Mouse (Mus musculus): ENCODE data around the gene Hist2h4. TPM values are rescaled to one million over a fixed set of nuclear protein-coding genes. Genes with fewer than 3 reads are reported as not detected.
"Not testable (repeated sequence)": the region's sequence is repeated elsewhere in the genome, so short reads cannot be mapped to it uniquely, and the experiment has no call there.

Gene Hist2h4
- polyA plus RNA-seq, 1 experiment from 2014 or later, result 5.8 TPM

GRCm38 (mm10) chr3:96251787-96252186, 11.3 kb downstream of the Hist2h4 start:
- Histone ChIP-seq H3K4me3 (ENCODE audit: low read depth, low read length) (no peak overlapping the region), H3K9me3 (ENCODE audit: control insufficient read depth, low read length) (no peaks in the 10 kb centered on the region), H3K36me3 (ENCODE audit: control insufficient read depth, insufficient read depth, low read length) (no peaks in the 10 kb centered on the region), H3K4me2 (replicated peaks; ENCODE audit: low read depth, low read length) (no peak overlapping the region), H3K27ac (ENCODE audit: low read depth, low read length) (no peak overlapping the region), H3K4me1 (replicated peaks; ENCODE audit: control insufficient read depth, insufficient read depth, low read length) (peaks cover 2% of the 10 kb centered on the region; the same call in 1 of the 2 replicates), H3K27me3 (ENCODE audit: control insufficient read depth, insufficient read depth, low read length) (no peaks in the 10 kb centered on the region), H3K9ac (ENCODE audit: low read depth, low read length) (no peak overlapping the region)
- no peak for DNase-seq (ENCODE audit: low spot score)
- 82% methylated on average over 3 of the region's 3 CpGs for WGBS
- no peak for ATAC-seq (ENCODE audit: low FRiP score)

- no peak overlapping the region for H3K4me2 ChIP-seq (replicated peaks; ENCODE audit: low read depth, low read length)
- H3K4me1 ChIP-seq (replicated peaks; ENCODE audit: control insufficient read depth, insufficient read depth, low read length), result peaks cover 2% of the 10 kb centered on the region; the same call in 1 of the 2 replicates
- ATAC-seq (ENCODE audit: low FRiP score), result no peak
- H3K9me3 ChIP-seq (ENCODE audit: control insufficient read depth, low read length), result no peaks in the 10 kb centered on the region
- DNase-seq (ENCODE audit: low spot score), result no peak
- no peak overlapping the region for H3K9ac ChIP-seq (ENCODE audit: low read depth, low read length)
- WGBS, result 90% methylated on average over 3 of the region's 3 CpGs
- no peaks in the 10 kb centered on the region for H3K36me3 ChIP-seq (ENCODE audit: control insufficient read depth, insufficient read depth, low read length)
- H3K27ac ChIP-seq (ENCODE audit: low read depth, low read length), result no peak overlapping the region
- H3K4me3 ChIP-seq (ENCODE audit: low read depth, low read length), result no peak overlapping the region
- no peaks in the 10 kb centered on the region for H3K27me3 ChIP-seq (ENCODE audit: control insufficient read depth, insufficient read depth, low read length)
These were observed 12.2 kb downstream of the Hist2h4 start for GRCm38 (mm10) chr3:96250890-96251289.

DNA sequence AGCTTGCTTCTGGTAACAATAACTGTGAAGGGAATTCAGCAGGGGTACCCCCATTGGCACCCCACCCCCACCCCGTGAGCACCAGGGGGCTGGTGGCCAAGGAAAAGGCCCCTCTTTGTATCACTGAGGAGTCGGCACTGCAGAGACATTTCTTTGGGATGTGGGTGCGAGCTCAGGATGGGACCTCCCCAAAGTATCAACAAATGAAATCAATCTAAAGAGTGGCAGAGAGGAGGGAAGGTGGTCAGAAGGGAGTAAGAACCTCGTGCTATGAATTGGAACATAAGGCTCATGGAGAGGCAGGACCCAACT, 14.1 kb downstream of the Hist2h4 start:
- ATAC-seq (ENCODE audit: low FRiP score) (no peak), DNase-seq (ENCODE audit: low spot score) (no peak)
- H3K36me3 ChIP-seq (ENCODE audit: control insufficient read depth, insufficient read depth, low read length), result no peaks in the 10 kb centered on the region
- H3K4me1 ChIP-seq (replicated peaks; ENCODE audit: control insufficient read depth, insufficient read depth, low read length), result peaks cover 4% of the 10 kb centered on the region; the same call in 1 of the 2 replicates
- no peak overlapping the region for H3K27ac ChIP-seq (ENCODE audit: low read depth, low read length)
- H3K4me2 ChIP-seq (replicated peaks; ENCODE audit: low read depth, low read length), result peak overlapping the region; percentile 11
- no peak overlapping the region for H3K9ac ChIP-seq (ENCODE audit: low read depth, low read length)
- no peaks in the 10 kb centered on the region for H3K9me3 ChIP-seq (ENCODE audit: control insufficient read depth, low read length)
- no peak overlapping the region for H3K4me3 ChIP-seq (ENCODE audit: low read depth, low read length)
- no peaks in the 10 kb centered on the region for H3K27me3 ChIP-seq (ENCODE audit: control insufficient read depth, insufficient read depth, low read length)
- 60% methylated on average over 4 of the region's 4 CpGs for WGBS

- 55% methylated on average over 6 of the region's 6 CpGs for WGBS
These were observed 14.7 kb downstream of the Hist2h4 start for GRCm38 (mm10) chr3:96248141-96249033.

GRCm38 (mm10) chr3:96247356-96248140, 15.6 kb downstream of the Hist2h4 start:
- ATAC-seq (ENCODE audit: low FRiP score), result no peak
- Histone ChIP-seq H3K27ac (ENCODE audit: low read depth, low read length) (peak overlapping the region; percentile 10; the same call in 1 of the 2 replicates), H3K27me3 (ENCODE audit: control insufficient read depth, insufficient read depth, low read length) (no peaks in the 10 kb centered on the region)

More at GRCm38 (mm10) chr3:96248141-96249033, 14.7 kb downstream of the Hist2h4 start:
- no peak overlapping the region for H3K9ac ChIP-seq (ENCODE audit: low read depth, low read length)
- H3K4me2 ChIP-seq (replicated peaks; ENCODE audit: low read depth, low read length), result peak overlapping the region; percentile 54
- DNase-seq (ENCODE audit: low spot score), result no peak
- H3K27me3 ChIP-seq (ENCODE audit: control insufficient read depth, insufficient read depth, low read length), result no peaks in the 10 kb centered on the region
- no peaks in the 10 kb centered on the region for H3K36me3 ChIP-seq (ENCODE audit: control insufficient read depth, insufficient read depth, low read length)
- no peak overlapping the region for H3K27ac ChIP-seq (ENCODE audit: low read depth, low read length)
- no peak for ATAC-seq (ENCODE audit: low FRiP score)
- peaks cover 4% of the 10 kb centered on the region; the same call in 1 of the 2 replicates for H3K4me1 ChIP-seq (replicated peaks; ENCODE audit: control insufficient read depth, insufficient read depth, low read length)
- no peaks in the 10 kb centered on the region for H3K9me3 ChIP-seq (ENCODE audit: control insufficient read depth, low read length)
- H3K4me3 ChIP-seq (ENCODE audit: low read depth, low read length), result peak overlapping the region; percentile 34

DNA sequence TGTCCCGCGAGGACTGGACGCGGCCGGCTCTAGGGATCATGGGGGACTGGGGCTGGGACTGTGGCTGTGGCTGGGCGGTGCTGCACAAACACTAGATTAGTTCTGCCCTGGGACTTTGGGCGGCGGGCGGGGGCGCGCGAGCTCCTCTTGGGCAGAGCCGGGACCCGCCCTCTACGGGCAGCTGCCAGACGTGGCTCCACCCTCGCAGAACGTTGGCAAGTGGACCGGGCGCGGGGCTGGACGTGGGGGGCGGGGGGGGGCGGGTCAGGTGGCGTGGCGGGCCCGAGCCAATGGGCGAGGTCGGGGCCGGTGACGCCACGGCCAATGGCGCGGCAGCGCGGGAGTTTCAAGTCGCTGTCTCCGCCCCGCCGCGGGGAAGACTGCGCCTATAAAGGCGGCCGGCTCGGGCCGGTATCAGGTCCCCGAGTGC, 16.7 kb downstream of the Hist2h4 start, which contains the start of gene Hist2h3c1:
Hist2h3c1 (plus strand) TSS at position 259 of the 430 bp plus-strand sequence.
- Histone ChIP-seq H3K9ac (ENCODE audit: low read depth, low read length) (peak within 1 kb of the TSS; percentile 55), H3K4me3 (ENCODE audit: low read depth, low read length) (peak within 1 kb of the TSS; percentile 34), H3K4me2 (replicated peaks; ENCODE audit: low read depth, low read length) (peak within 1 kb of the TSS; percentile 54), H3K27ac (ENCODE audit: low read depth, low read length) (peak within 1 kb of the TSS; percentile 10; the same call in 1 of the 2 replicates)
- WGBS, result no CpG with 5 or more reads among the region's 47 CpGs
- ATAC-seq (ENCODE audit: low FRiP score), result peak; percentile 94
- H3K9me3 ChIP-seq (ENCODE audit: control insufficient read depth, low read length); H3K36me3 ChIP-seq (ENCODE audit: control insufficient read depth, insufficient read depth, low read length); H3K4me1 ChIP-seq (replicated peaks; ENCODE audit: control insufficient read depth, insufficient read depth, low read length); H3K27me3 ChIP-seq (ENCODE audit: control insufficient read depth, insufficient read depth, low read length); DNase-seq (ENCODE audit: low spot score): not testable (repeated sequence)

More at GRCm38 (mm10) chr3:96247356-96248140, 15.6 kb downstream of the Hist2h4 start:
- Histone ChIP-seq H3K4me3 (ENCODE audit: low read depth, low read length) (peak overlapping the region; percentile 34), H3K4me1 (replicated peaks; ENCODE audit: control insufficient read depth, insufficient read depth, low read length) (peaks cover 4% of the 10 kb centered on the region; the same call in 1 of the 2 replicates), H3K36me3 (ENCODE audit: control insufficient read depth, insufficient read depth, low read length) (no peaks in the 10 kb centered on the region), H3K4me2 (replicated peaks; ENCODE audit: low read depth, low read length) (peak overlapping the region; percentile 54), H3K9ac (ENCODE audit: low read depth, low read length) (peak overlapping the region; percentile 55), H3K9me3 (ENCODE audit: control insufficient read depth, low read length) (no peaks in the 10 kb centered on the region)
- WGBS, result 3% methylated on average over 11 of the region's 11 CpGs
- DNase-seq (ENCODE audit: low spot score), result peak; percentile 43

DNA sequence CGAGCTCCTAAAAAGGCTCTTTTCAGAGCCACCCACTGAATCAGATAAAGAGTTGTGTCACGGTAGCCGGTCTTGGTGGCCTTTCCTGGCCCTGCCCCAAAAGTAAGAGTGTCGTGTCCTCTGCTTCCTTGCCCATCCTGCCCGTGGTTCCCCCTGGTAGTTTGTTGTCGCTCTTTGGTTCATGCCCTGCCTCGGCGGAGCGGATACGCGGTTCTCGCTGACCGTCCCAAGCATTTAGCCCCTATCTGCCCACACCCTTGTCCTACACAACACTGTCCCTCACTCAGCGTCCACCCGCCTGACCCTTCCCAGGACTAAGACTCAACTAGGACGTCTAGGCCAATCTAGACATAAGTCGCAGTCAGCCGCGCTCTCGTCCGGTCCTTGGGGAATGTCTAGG, 17.1 kb downstream of the Hist2h4 start:
- Histone ChIP-seq H3K4me2 (replicated peaks; ENCODE audit: low read depth, low read length) (peak overlapping the region; percentile 28; the same call in 1 of the 2 replicates), H3K4me3 (ENCODE audit: low read depth, low read length) (peak overlapping the region; percentile 19)
- not testable (repeated sequence) for H3K27ac ChIP-seq (ENCODE audit: low read depth, low read length); H3K9me3 ChIP-seq (ENCODE audit: control insufficient read depth, low read length); ATAC-seq (ENCODE audit: low FRiP score); H3K27me3 ChIP-seq (ENCODE audit: control insufficient read depth, insufficient read depth, low read length); H3K4me1 ChIP-seq (replicated peaks; ENCODE audit: control insufficient read depth, insufficient read depth, low read length); H3K9ac ChIP-seq (ENCODE audit: low read depth, low read length); H3K36me3 ChIP-seq (ENCODE audit: control insufficient read depth, insufficient read depth, low read length); DNase-seq (ENCODE audit: low spot score)
- 0% methylated on average over 10 of the region's 21 CpGs for WGBS

GRCm38 (mm10) chr3:96245003-96245886, 17.9 kb downstream of the Hist2h4 start, which contains the start of gene Hist2h2aa1:
Hist2h2aa1 (plus strand) TSS chr3:96245497.
- WGBS, result 0% methylated on average over 20 of the region's 88 CpGs
- Histone ChIP-seq H3K4me2 (replicated peaks; ENCODE audit: low read depth, low read length) (peak within 1 kb of the TSS; percentile 57), H3K27ac (ENCODE audit: low read depth, low read length) (peak within 1 kb of the TSS; percentile 96), H3K4me3 (ENCODE audit: low read depth, low read length) (peak within 1 kb of the TSS; percentile 46), H3K9ac (ENCODE audit: low read depth, low read length) (peak within 1 kb of the TSS; percentile 79)
- H3K27me3 ChIP-seq (ENCODE audit: control insufficient read depth, insufficient read depth, low read length); H3K36me3 ChIP-seq (ENCODE audit: control insufficient read depth, insufficient read depth, low read length); H3K9me3 ChIP-seq (ENCODE audit: control insufficient read depth, low read length); H3K4me1 ChIP-seq (replicated peaks; ENCODE audit: control insufficient read depth, insufficient read depth, low read length): not testable (repeated sequence)
- DNase-seq (ENCODE audit: low spot score) (peak; percentile 75), ATAC-seq (ENCODE audit: low FRiP score) (peak; percentile 85)
